Mouse (Mus musculus) limb, embryonic 12.5 days (tissue): ENCODE measurements around the gene Mipol1. TPM values are rescaled to one million over a fixed set of nuclear protein-coding genes. Genes with fewer than 3 reads are reported as not detected.

ENCODE experiments used
- ATAC-seq: fragments of 200-750 bp; cut with Nextera tagmentation; 2 replicates; pipeline ENCODE4 v1.8.0; 2017; ENCODE audit warnings: low read depth, moderate TSS enrichment; ENCODE audit not compliant: insufficient number of reproducible peaks, insufficient read depth, low FRiP score, low TSS enrichment
- H3K27ac ChIP-seq: fragments of 300-500 bp; sonication (generic); 2 replicates; pipeline ENCODE4 v1.5.1; 2016; ENCODE audit warnings: mild to moderate bottlenecking, moderate library complexity
- H3K27me3 ChIP-seq: fragments of 300-500 bp; sonication (generic); 2 replicates; pipeline ENCODE4 v1.6.1; 2016; ENCODE audit warnings: mild to moderate bottlenecking, moderate library complexity
- H3K36me3 ChIP-seq: fragments of 300-500 bp; sonication (generic); 2 replicates; pipeline ENCODE4 v1.6.1; 2016; ENCODE audit warnings: mild to moderate bottlenecking, moderate library complexity
- H3K4me1 ChIP-seq: fragments of 300-500 bp; sonication (generic); replicated peaks from 2 replicates; pipeline ENCODE4 v1.6.1; 2016
- H3K4me2 ChIP-seq: fragments of 300-500 bp; sonication (generic); 2 replicates; pipeline ENCODE4 v1.6.1; 2016; ENCODE audit warnings: mild to moderate bottlenecking, moderate library complexity
- H3K4me3 ChIP-seq: fragments of 300-500 bp; sonication (generic); replicated peaks from 2 replicates; pipeline ENCODE4 v1.5.1; 2016; ENCODE audit warnings: mild to moderate bottlenecking
- H3K9ac ChIP-seq: fragments of 300-500 bp; sonication (generic); replicated peaks from 2 replicates; pipeline ENCODE4 v1.6.1; 2016; ENCODE audit warnings: mild to moderate bottlenecking, moderate library complexity
- H3K9me3 ChIP-seq: fragments of 300-500 bp; sonication (generic); 2 replicates; pipeline ENCODE4 v1.6.1; 2016; ENCODE audit warnings: mild to moderate bottlenecking, moderate library complexity
- WGBS: fragments of 180-500 bp; shearing (Covaris S2); methylation state at CpG from one replicate; pipeline ENCODE4 v1.1.7; 2016; 5-methylcytosine and 5-hydroxymethylcytosine counted together
- polyA plus RNA-seq: library from polyadenylated mRNA; unstranded; fragments of >200 nt; fragmentation: Nextera tagmentation; extraction: Ambion mirVana; gene quantifications from 2 replicates; pipeline ENCODE4 v1.2.1, GENCODE M21; 2016

The Mipol1 gene
- polyA plus RNA-seq, 1 experiment from 2014 or later: 8.9 TPM

GRCm38 (mm10) chr12:57371790-57372547, 141.7 kb downstream of the Mipol1 start:
- ATAC-seq: no peak
- H3K4me3 ChIP-seq: no peak overlapping the region
- no peak overlapping the region for H3K4me2 ChIP-seq
- no peaks in the 10 kb centered on the region for H3K9me3 ChIP-seq
- 88% methylated on average over 3 of the region's 3 CpGs for WGBS
- no peaks in the 10 kb centered on the region for H3K36me3 ChIP-seq
- no peak overlapping the region for H3K27ac ChIP-seq
- H3K27me3 ChIP-seq: no peaks in the 10 kb centered on the region
- no peak overlapping the region for H3K9ac ChIP-seq
- no peaks in the 10 kb centered on the region for H3K4me1 ChIP-seq

- Histone ChIP-seq H3K4me2 (peak overlapping the region; percentile 21; the same call in 1 of the 2 replicates), H3K27ac (no peak overlapping the region), H3K36me3 (no peaks in the 10 kb centered on the region), H3K4me3 (no peak overlapping the region), H3K27me3 (no peaks in the 10 kb centered on the region), H3K9ac (no peak overlapping the region), H3K4me1 (no peaks in the 10 kb centered on the region), H3K9me3 (no peaks in the 10 kb centered on the region)
- ATAC-seq: no peak
- WGBS: 44% methylated on average over 6 of the region's 6 CpGs
Observed at GRCm38 (mm10) chr12:57382797-57383196, 152.6 kb downstream of the Mipol1 start.

- Histone ChIP-seq H3K27ac (no peak overlapping the region), H3K4me1 (no peaks in the 10 kb centered on the region), H3K9ac (no peak overlapping the region), H3K36me3 (no peaks in the 10 kb centered on the region), H3K4me3 (no peak overlapping the region), H3K27me3 (no peaks in the 10 kb centered on the region), H3K9me3 (no peaks in the 10 kb centered on the region), H3K4me2 (no peak overlapping the region)
- no peak for ATAC-seq
- WGBS: 86% methylated on average over 2 of the region's 2 CpGs
Observed at GRCm38 (mm10) chr12:57387588-57388292, 157.5 kb downstream of the Mipol1 start.

GRCm38 (mm10) chr12:57399547-57399946, 169.3 kb downstream of the Mipol1 start:
- no peak overlapping the region for H3K4me2 ChIP-seq
- no peak overlapping the region for H3K27ac ChIP-seq
- no peaks in the 10 kb centered on the region for H3K9me3 ChIP-seq
- 73% methylated on average over 4 of the region's 4 CpGs for WGBS
- H3K4me1 ChIP-seq: no peaks in the 10 kb centered on the region
- no peaks in the 10 kb centered on the region for H3K27me3 ChIP-seq
- H3K36me3 ChIP-seq: no peaks in the 10 kb centered on the region
- H3K4me3 ChIP-seq: no peak overlapping the region
- H3K9ac ChIP-seq: no peak overlapping the region
- no peak for ATAC-seq

GRCm38 (mm10) chr12:57400186-57400585, 170.0 kb downstream of the Mipol1 start:
- no peak overlapping the region for H3K27ac ChIP-seq
- H3K9me3 ChIP-seq: no peaks in the 10 kb centered on the region
- no peaks in the 10 kb centered on the region for H3K36me3 ChIP-seq
- H3K9ac ChIP-seq: no peak overlapping the region
- no peak overlapping the region for H3K4me3 ChIP-seq
- WGBS: 73% methylated on average over 4 of the region's 4 CpGs
- no peaks in the 10 kb centered on the region for H3K27me3 ChIP-seq
- H3K4me2 ChIP-seq: no peak overlapping the region
- no peaks in the 10 kb centered on the region for H3K4me1 ChIP-seq
- ATAC-seq: no peak

GRCm38 (mm10) chr12:57401126-57401525, 170.9 kb downstream of the Mipol1 start:
- Histone ChIP-seq H3K9ac (no peak overlapping the region), H3K9me3 (no peaks in the 10 kb centered on the region), H3K4me3 (no peak overlapping the region), H3K27me3 (no peaks in the 10 kb centered on the region), H3K4me2 (no peak overlapping the region), H3K36me3 (no peaks in the 10 kb centered on the region), H3K27ac (no peak overlapping the region), H3K4me1 (no peaks in the 10 kb centered on the region)
- no peak for ATAC-seq
- 53% methylated on average over 7 of the region's 7 CpGs for WGBS

- ATAC-seq: no peak
- Histone ChIP-seq H3K27ac (no peak overlapping the region), H3K9ac (no peak overlapping the region), H3K9me3 (no peaks in the 10 kb centered on the region), H3K4me2 (no peak overlapping the region), H3K36me3 (no peaks in the 10 kb centered on the region), H3K4me3 (no peak overlapping the region), H3K27me3 (no peaks in the 10 kb centered on the region), H3K4me1 (no peaks in the 10 kb centered on the region)
- WGBS: 79% methylated on average over 6 of the region's 6 CpGs
Observed at GRCm38 (mm10) chr12:57402360-57402759, 172.1 kb downstream of the Mipol1 start.

GRCm38 (mm10) chr12:57409976-57410375, 179.7 kb downstream of the Mipol1 start:
- H3K9me3 ChIP-seq: no peaks in the 10 kb centered on the region
- no peaks in the 10 kb centered on the region for H3K4me1 ChIP-seq
- no peaks in the 10 kb centered on the region for H3K36me3 ChIP-seq
- no peak overlapping the region for H3K9ac ChIP-seq
- no peak overlapping the region for H3K4me3 ChIP-seq
- H3K27me3 ChIP-seq: no peaks in the 10 kb centered on the region
- H3K27ac ChIP-seq: no peak overlapping the region
- no peak for ATAC-seq
- no peak overlapping the region for H3K4me2 ChIP-seq

GRCm38 (mm10) chr12:57413833-57414232, 183.6 kb downstream of the Mipol1 start:
- H3K27ac ChIP-seq: no peak overlapping the region
- ATAC-seq: no peak
- H3K27me3 ChIP-seq: no peaks in the 10 kb centered on the region
- 77% methylated on average over 3 of the region's 3 CpGs for WGBS
- H3K4me2 ChIP-seq: no peak overlapping the region
- no peaks in the 10 kb centered on the region for H3K9me3 ChIP-seq
- H3K4me1 ChIP-seq: no peaks in the 10 kb centered on the region
- H3K9ac ChIP-seq: no peak overlapping the region
- no peaks in the 10 kb centered on the region for H3K36me3 ChIP-seq
- H3K4me3 ChIP-seq: no peak overlapping the region

- Histone ChIP-seq H3K27ac (no peak overlapping the region), H3K27me3 (no peaks in the 10 kb centered on the region), H3K9ac (no peak overlapping the region), H3K4me3 (no peak overlapping the region), H3K4me2 (no peak overlapping the region), H3K9me3 (no peaks in the 10 kb centered on the region), H3K36me3 (no peaks in the 10 kb centered on the region), H3K4me1 (no peaks in the 10 kb centered on the region)
- no peak for ATAC-seq
- 93% methylated on average over 5 of the region's 5 CpGs for WGBS
Observed at GRCm38 (mm10) chr12:57424902-57425301, 194.7 kb downstream of the Mipol1 start.

- WGBS: 81% methylated on average over 3 of the region's 3 CpGs
- H3K27me3 ChIP-seq: no peaks in the 10 kb centered on the region
- no peak for ATAC-seq
- H3K9me3 ChIP-seq: no peaks in the 10 kb centered on the region
- H3K9ac ChIP-seq: no peak overlapping the region
- no peaks in the 10 kb centered on the region for H3K36me3 ChIP-seq
- no peak overlapping the region for H3K4me3 ChIP-seq
- no peak overlapping the region for H3K27ac ChIP-seq
- no peak overlapping the region for H3K4me2 ChIP-seq
- no peaks in the 10 kb centered on the region for H3K4me1 ChIP-seq
Observed at GRCm38 (mm10) chr12:57428243-57428642, 198.0 kb downstream of the Mipol1 start.
